Mouse (Mus musculus) spleen, adult 2 months (tissue): ENCODE measurements at regions not wholly inside any gene's neighbourhood (a gene's known extent, or its start where the extent isn't known, plus 50 kb on each side); places are given as distances from the start of the nearest gene placed in this dataset.

Source experiments
- DNase-seq, 2 experiments: peaks; one replicate each; pipeline versions ENCODE4 v3.0.0 to v3.0.0-alpha.2; 2012 to 2021; ENCODE audit warnings: low spot score in 2 of 2, low read depth in 1 of 2
- H3K27ac ChIP-seq: fragments of 200-500 bp; 2 replicates; pipeline ENCODE4 v1.5.1; 2012; ENCODE audit warnings: low read length, inconsistent platforms; ENCODE audit not compliant: insufficient read depth
- H3K27me3 ChIP-seq: fragments of 200-500 bp; 2 replicates; pipeline ENCODE4 v1.6.1; 2012; ENCODE audit warnings: mild to moderate bottlenecking, moderate library complexity, low read length, inconsistent platforms; ENCODE audit not compliant: control insufficient read depth, insufficient read depth
- H3K36me3 ChIP-seq: fragments of 200-500 bp; 2 replicates; pipeline ENCODE4 v1.6.1; 2012; ENCODE audit warnings: mild to moderate bottlenecking, low read length, inconsistent platforms; ENCODE audit not compliant: control insufficient read depth, insufficient read depth
- H3K4me1 ChIP-seq: fragments of 200-500 bp; 2 replicates; pipeline ENCODE4 v1.6.1; 2011; ENCODE audit warnings: inconsistent platforms; ENCODE audit not compliant: control insufficient read depth, insufficient read depth, insufficient read length
- H3K4me3 ChIP-seq: fragments of 200-500 bp; 2 replicates; pipeline ENCODE4 v1.5.1; 2011; ENCODE audit warnings: mild to moderate bottlenecking, inconsistent platforms; ENCODE audit not compliant: insufficient read depth, insufficient read length; ENCODE audit errors: extremely low read depth
- CTCF ChIP-seq: fragments of 200-500 bp; IDR thresholded peaks from 2 replicates; pipeline ENCODE4 v1.5.1; 2011; ENCODE audit warnings: mild to moderate bottlenecking, inconsistent platforms; ENCODE audit not compliant: insufficient read depth, insufficient read length, insufficient replicate concordance; ENCODE audit errors: extremely low read depth
- POLR2A ChIP-seq: fragments of 200-500 bp; IDR thresholded peaks from 2 replicates; pipeline ENCODE4 v1.6.1; 2011; ENCODE audit warnings: low read depth, low read length, inconsistent platforms
- WGBS: fragments of 180-500 bp; shearing (Covaris S2); methylation state at CpG from one replicate; pipeline ENCODE4 v1.1.7; 2018; 5-methylcytosine and 5-hydroxymethylcytosine counted together

- no peak for TF ChIP-seq CTCF
- no peak for TF ChIP-seq POLR2A
- Histone ChIP-seq H3K27me3 (no peaks in the 10 kb centered on the region), H3K36me3 (no peaks in the 10 kb centered on the region), H3K4me1 (no peaks in the 10 kb centered on the region), H3K27ac (no peak overlapping the region), H3K4me3 (no peak overlapping the region)
- WGBS: 84% methylated on average over 6 of the region's 6 CpGs
- no peak for DNase-seq
These were observed 106.9 kb upstream of the Foxa2 start for GRCm38 (mm10) chr2:148153513-148154271.

GRCm38 (mm10) chr2:148156122-148156521, 109.4 kb upstream of the Foxa2 start:
- H3K4me1 ChIP-seq: no peaks in the 10 kb centered on the region
- H3K27ac ChIP-seq: no peak overlapping the region
- no peak for DNase-seq
- H3K27me3 ChIP-seq: no peaks in the 10 kb centered on the region
- H3K36me3 ChIP-seq: no peaks in the 10 kb centered on the region
- TF ChIP-seq CTCF (no peak), POLR2A (no peak)
- H3K4me3 ChIP-seq: no peak overlapping the region
- WGBS: 91% methylated on average over 2 of the region's 2 CpGs

GRCm38 (mm10) chr2:148159028-148159600, 112.3 kb upstream of the Foxa2 start:
- no peaks in the 10 kb centered on the region for H3K4me1 ChIP-seq
- H3K36me3 ChIP-seq: no peaks in the 10 kb centered on the region
- DNase-seq: no peak
- no peak overlapping the region for H3K4me3 ChIP-seq
- H3K27ac ChIP-seq: no peak overlapping the region
- TF ChIP-seq CTCF (no peak), POLR2A (no peak)
- no peaks in the 10 kb centered on the region; the same call in 1 of the 2 replicates for H3K27me3 ChIP-seq
- 76% methylated on average over 8 of the region's 8 CpGs for WGBS

GRCm38 (mm10) chr2:148160997-148161396, 114.2 kb upstream of the Foxa2 start:
- TF ChIP-seq CTCF (no peak), POLR2A (no peak)
- Histone ChIP-seq H3K4me1 (no peaks in the 10 kb centered on the region), H3K36me3 (no peaks in the 10 kb centered on the region), H3K4me3 (no peak overlapping the region), H3K27ac (no peak overlapping the region), H3K27me3 (no peaks in the 10 kb centered on the region; the same call in 1 of the 2 replicates)
- 89% methylated on average over 12 of the region's 12 CpGs for WGBS
- DNase-seq: no peak

GRCm38 (mm10) chr2:148161966-148162365, 115.2 kb upstream of the Foxa2 start:
- Histone ChIP-seq H3K27ac (no peak overlapping the region), H3K4me1 (no peaks in the 10 kb centered on the region), H3K4me3 (no peak overlapping the region), H3K36me3 (no peaks in the 10 kb centered on the region), H3K27me3 (no peaks in the 10 kb centered on the region; the same call in 1 of the 2 replicates)
- WGBS: 68% methylated on average over 1 of the region's 1 CpGs
- no peak for DNase-seq
- TF ChIP-seq POLR2A: no peak
- no peak for TF ChIP-seq CTCF

- H3K4me3 ChIP-seq: no peak overlapping the region
- no peaks in the 10 kb centered on the region; the same call in 1 of the 2 replicates for H3K27me3 ChIP-seq
- TF ChIP-seq CTCF (no peak), POLR2A (no peak)
- no peaks in the 10 kb centered on the region for H3K4me1 ChIP-seq
- 98% methylated on average over 1 of the region's 1 CpGs for WGBS
- no peaks in the 10 kb centered on the region for H3K36me3 ChIP-seq
- H3K27ac ChIP-seq: no peak overlapping the region
- DNase-seq: no peak
These were observed 115.8 kb upstream of the Foxa2 start for GRCm38 (mm10) chr2:148162562-148162961.

- TF ChIP-seq POLR2A: no peak
- TF ChIP-seq CTCF: no peak
- Histone ChIP-seq H3K4me3 (no peak overlapping the region), H3K27me3 (no peaks in the 10 kb centered on the region), H3K4me1 (no peaks in the 10 kb centered on the region), H3K36me3 (no peaks in the 10 kb centered on the region), H3K27ac (no peak overlapping the region)
- WGBS: 64% methylated on average over 4 of the region's 4 CpGs
- no peak for DNase-seq
These were observed 124.3 kb upstream of the Foxa2 start for GRCm38 (mm10) chr2:148171113-148171512.
